Mouse (Mus musculus): Measurements from ENCODE around the gene 1700019D03Rik. TPM values are rescaled to one million over a fixed set of nuclear protein-coding genes. Genes with fewer than 3 reads are reported as not detected.

Gene 1700019D03Rik
- polyA plus RNA-seq (2015; fragmentation: Illumina TruSeq; extraction: RNeasy Lipid Tissue Mini Kit (QIAGEN cat#74804); ENCODE audit: low read depth, low replicate concordance) = 15.9 TPM

DNA sequence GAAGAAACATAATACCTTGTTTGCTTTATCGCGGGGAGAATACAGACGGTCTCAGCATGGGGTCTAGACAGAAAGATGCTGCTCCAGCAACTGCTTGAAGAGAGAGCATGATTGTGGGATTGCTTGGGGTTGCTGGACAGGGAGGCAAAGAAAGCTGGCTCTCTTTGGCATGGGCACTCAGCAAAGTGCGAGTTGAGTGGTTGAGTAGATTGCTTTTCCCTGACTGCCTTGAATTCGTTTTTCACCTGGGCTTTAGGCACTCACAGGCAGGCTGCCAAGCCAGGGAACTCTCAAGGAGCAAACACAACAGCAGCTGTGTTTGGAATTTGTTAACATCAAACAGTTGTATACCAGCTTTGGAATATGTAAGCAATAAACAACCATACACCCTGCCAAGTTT is at the start of gene 1700019D03Rik:
1700019D03Rik (minus strand) TSS at position 101 of the 400 bp plus-strand sequence.

GRCm38 (mm10) chr1:53061340-53061739 is 41.4 kb upstream of the 1700019D03Rik start, which contains the start of gene Mstn:
TSS of gene Mstn (plus strand) at chr1:53061640.

Other genes starting within 250 kb of the 1700019D03Rik start
- gene Inpp1, start 202.5 kb downstream of the 1700019D03Rik start, polyA plus RNA-seq (2015; fragmentation: Illumina TruSeq; extraction: RNeasy Lipid Tissue Mini Kit (QIAGEN cat#74804); ENCODE audit: low read depth, low replicate concordance) = 39.8 TPM
- gene Hibch, start 175.2 kb downstream of the 1700019D03Rik start, polyA plus RNA-seq (2015; fragmentation: Illumina TruSeq; extraction: RNeasy Lipid Tissue Mini Kit (QIAGEN cat#74804); ENCODE audit: low read depth, low replicate concordance) = 32.1 TPM
- 0.27 TPM for gene Mstn, start 41.5 kb upstream of the 1700019D03Rik start, polyA plus RNA-seq (2015; fragmentation: Illumina TruSeq; extraction: RNeasy Lipid Tissue Mini Kit (QIAGEN cat#74804); ENCODE audit: low read depth, low replicate concordance)
- gene 1700019A02Rik, start 167.5 kb upstream of the 1700019D03Rik start, polyA plus RNA-seq (2015; fragmentation: Illumina TruSeq; extraction: RNeasy Lipid Tissue Mini Kit (QIAGEN cat#74804); ENCODE audit: low read depth, low replicate concordance) = not detected

All from brain, adult 10 weeks (tissue).